17 mouse cellular contexts compared by ENCODE assay signal in the genomic region with DNA sequence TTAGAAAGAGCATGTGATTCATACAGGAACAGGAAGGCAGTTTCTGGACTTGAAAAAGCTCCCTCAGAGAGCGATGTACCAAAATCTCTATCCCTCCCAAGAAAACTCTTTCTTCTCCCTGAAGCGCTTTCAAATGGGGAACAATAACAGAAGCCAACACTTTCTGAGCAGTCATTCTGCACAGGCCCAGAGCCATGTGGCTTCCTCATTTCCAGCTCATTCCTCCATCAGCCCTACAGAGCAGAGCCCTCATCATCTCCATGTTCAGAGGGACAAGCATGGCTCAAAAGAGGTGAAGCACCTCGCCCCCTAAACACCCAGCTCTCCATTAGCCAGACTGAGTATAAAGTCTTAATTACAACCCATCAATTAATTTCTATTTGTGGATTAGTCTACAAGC. TPM values are rescaled to one million over a fixed set of nuclear protein-coding genes. Genes with fewer than 3 reads are reported as not detected.
"Had no signal": no experiment of that assay in that cellular context is flagged by ENCODE, and none has a peak within 500 bp of the region (broad histone marks: within the 10 kb centered on the region; RNA-seq: fewer than 3 reads in every experiment).

No protein-coding gene starts in this region.

- H3K36me3 ChIP-seq: midbrain, embryonic 13.5 days; midbrain, embryonic 15.5 days; neural tube, embryonic 12.5 days; stomach, embryonic 15.5 days had no signal

- H3K27me3 ChIP-seq: midbrain, embryonic 13.5 days; midbrain, embryonic 15.5 days; neural tube, embryonic 12.5 days; stomach, embryonic 15.5 days had no signal

- ATAC-seq: midbrain, embryonic 13.5 days; midbrain, embryonic 15.5 days had no signal

- H3K9me3 ChIP-seq: megakaryocyte, embryonic 14.5 days; midbrain, embryonic 13.5 days; midbrain, embryonic 15.5 days; neural tube, embryonic 12.5 days; stomach, embryonic 15.5 days had no signal

- H3K4me2 ChIP-seq: lung, embryonic 14.5 days; midbrain, embryonic 11.5 days; midbrain, embryonic 13.5 days; midbrain, embryonic 15.5 days; neural tube, embryonic 12.5 days; stomach, embryonic 15.5 days had no signal

- H3K4me3 ChIP-seq: megakaryocyte, embryonic 14.5 days; midbrain, embryonic 13.5 days; midbrain, embryonic 15.5 days; neural tube, embryonic 12.5 days; stomach, embryonic 15.5 days had no signal

- DNase-seq: lung, adult 18-20 months; lung, embryonic 14.5 days; lung, postnatal 10 days; lung, postnatal 4 days; right cerebral cortex, postnatal 14 days; thymus, adult 2 months; thymus, postnatal 25 days; thymus, postnatal 4 days had no signal

- H3K9ac ChIP-seq: lung, embryonic 14.5 days; midbrain, embryonic 13.5 days; midbrain, embryonic 15.5 days; neural tube, embryonic 12.5 days; stomach, embryonic 15.5 days had no signal

- H3K4me1 ChIP-seq: megakaryocyte, embryonic 14.5 days; midbrain, embryonic 13.5 days; midbrain, embryonic 15.5 days; neural tube, embryonic 12.5 days; stomach, embryonic 15.5 days had no signal

- H3K27ac ChIP-seq: midbrain, embryonic 13.5 days; midbrain, embryonic 15.5 days; neural tube, embryonic 12.5 days; stomach, embryonic 15.5 days; stomach, postnatal 0 days had no signal

RNA-seq across cellular contexts. Expression of a gene that starts 9.8 kb away (rescaled TPM):
- total RNA-seq: monocyte, adult 5-6 weeks; neutrophil, adult 5-6 weeks had no signal
